Mouse (Mus musculus) testis, adult 2 months (tissue): ENCODE measurements around the gene Cacna2d1. TPM values are rescaled to one million over a fixed set of nuclear protein-coding genes. Genes with fewer than 3 reads are reported as not detected.

Experiments
- H3K27ac ChIP-seq: fragments of 200-500 bp; 2 replicates; pipeline ENCODE4 v1.5.1; 2012; ENCODE audit warnings: low read depth, low read length; ENCODE audit not compliant: control insufficient read depth, insufficient read depth
- H3K27me3 ChIP-seq: fragments of 200-500 bp; 2 replicates; pipeline ENCODE4 v1.6.1; 2012; ENCODE audit warnings: mild to moderate bottlenecking, low read length, moderate library complexity; ENCODE audit not compliant: control insufficient read depth, insufficient read depth
- H3K36me3 ChIP-seq: fragments of 200-500 bp; 2 replicates; pipeline ENCODE4 v1.6.1; 2012; ENCODE audit warnings: mild to moderate bottlenecking, low read length; ENCODE audit not compliant: control insufficient read depth, insufficient read depth
- H3K4me1 ChIP-seq: fragments of 200-500 bp; 2 replicates; pipeline ENCODE4 v1.6.1; 2012; ENCODE audit warnings: low read length; ENCODE audit not compliant: control insufficient read depth, insufficient read depth
- H3K4me3 ChIP-seq: fragments of 200-500 bp; 2 replicates; pipeline ENCODE4 v1.5.1; 2012; ENCODE audit warnings: low read depth, mild to moderate bottlenecking, low read length, moderate library complexity, mixed read lengths; ENCODE audit not compliant: control insufficient read depth
- CTCF ChIP-seq: fragments of 200-500 bp; IDR thresholded peaks from 2 replicates; pipeline ENCODE4 v1.5.1; 2012; ENCODE audit warnings: low read depth, mild to moderate bottlenecking, inconsistent platforms, low read length, moderate library complexity; ENCODE audit not compliant: control insufficient read depth, insufficient read depth, insufficient replicate concordance
- POLR2A ChIP-seq: fragments of 200-500 bp; IDR thresholded peaks from 2 replicates; pipeline ENCODE4 v1.6.1; 2012; ENCODE audit warnings: low read depth, mild to moderate bottlenecking, inconsistent platforms, low read length, moderate library complexity; ENCODE audit not compliant: control insufficient read depth
- polyA plus RNA-seq: library from polyadenylated mRNA; depleted of rRNA; stranded (reverse); fragments of >200 nt; gene quantifications from 2 replicates; pipeline ENCODE4 v1.2.3, GENCODE M21; 2012

Cacna2d1 gene
- polyA plus RNA-seq, 1 experiment: 1.5 TPM

DNA sequence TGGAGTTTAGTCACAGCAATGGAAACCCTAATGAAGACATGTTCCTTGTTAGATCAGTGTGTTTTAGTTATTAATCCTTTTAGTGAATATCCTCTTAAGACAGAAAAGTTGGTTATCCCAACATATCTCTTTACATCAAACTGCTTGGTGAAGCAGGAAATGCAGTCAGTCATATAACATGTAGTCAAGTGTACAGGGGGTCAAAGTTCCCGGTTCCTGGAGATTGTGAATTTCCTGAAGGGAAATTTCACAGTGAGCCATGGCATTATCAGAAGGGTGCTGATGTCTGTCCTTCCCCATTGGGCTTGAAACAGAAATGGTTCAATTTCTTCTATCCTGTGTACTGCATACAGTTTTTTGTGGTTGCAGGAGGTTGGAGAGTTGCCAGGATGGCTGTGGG lies 25.3 kb downstream of the Cacna2d1 start:
- TF ChIP-seq POLR2A (no peak), CTCF (no peak)
- H3K27me3 ChIP-seq: no peaks in the 10 kb centered on the region
- no peak overlapping the region for H3K27ac ChIP-seq
- H3K4me1 ChIP-seq: no peaks in the 10 kb centered on the region
- H3K4me3 ChIP-seq: no peak overlapping the region
- H3K36me3 ChIP-seq: no peaks in the 10 kb centered on the region

DNA sequence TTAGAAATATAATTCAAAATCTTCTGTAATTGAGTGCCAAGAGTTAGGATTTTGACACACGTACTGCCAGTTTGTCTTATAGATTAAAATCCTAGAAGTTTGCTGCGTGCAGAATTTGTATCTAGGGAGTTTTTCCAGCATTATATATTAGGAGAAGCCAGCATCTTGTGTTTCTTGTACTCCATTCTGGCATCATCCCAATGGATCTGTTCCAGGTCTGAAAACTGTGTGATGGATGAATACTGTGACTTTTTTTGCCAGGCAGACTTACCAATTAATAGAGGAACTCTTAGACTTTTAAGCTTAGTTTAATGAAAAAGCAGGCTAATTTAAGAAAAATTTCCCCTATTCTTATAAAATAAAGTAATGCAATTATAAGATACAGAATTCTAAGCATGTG lies 27.4 kb downstream of the Cacna2d1 start:
- TF ChIP-seq CTCF (no peak), POLR2A (no peak)

DNA sequence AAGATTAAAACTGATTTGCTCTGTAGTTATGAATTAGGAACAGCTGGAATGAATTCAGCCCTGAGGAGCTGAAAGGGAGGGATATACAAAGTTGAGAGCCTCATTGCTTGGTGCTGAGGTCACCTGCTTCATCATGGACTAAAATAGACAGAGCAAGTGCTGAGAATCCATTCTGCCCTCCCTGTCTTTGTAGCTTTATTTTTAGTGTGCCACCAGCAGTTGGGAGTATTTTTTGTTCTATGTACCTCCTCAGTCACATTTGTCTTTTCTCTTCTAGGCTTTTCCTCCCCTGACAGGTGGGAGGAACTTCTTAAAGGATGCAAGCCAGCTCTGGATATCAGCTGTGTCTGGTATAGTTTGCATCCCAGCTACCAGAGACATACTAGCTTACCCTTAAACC lies 32.4 kb downstream of the Cacna2d1 start:
- H3K36me3 ChIP-seq: no peaks in the 10 kb centered on the region
- no peak overlapping the region for H3K27ac ChIP-seq
- no peak overlapping the region for H3K4me3 ChIP-seq
- TF ChIP-seq POLR2A (no peak), CTCF (no peak)
- H3K27me3 ChIP-seq: no peaks in the 10 kb centered on the region
- no peaks in the 10 kb centered on the region for H3K4me1 ChIP-seq

More for the DNA sequence above, 27.4 kb downstream of the Cacna2d1 start:
- Histone ChIP-seq H3K27ac (no peak overlapping the region), H3K36me3 (no peaks in the 10 kb centered on the region), H3K4me1 (no peaks in the 10 kb centered on the region), H3K27me3 (no peaks in the 10 kb centered on the region), H3K4me3 (no peak overlapping the region)

DNA sequence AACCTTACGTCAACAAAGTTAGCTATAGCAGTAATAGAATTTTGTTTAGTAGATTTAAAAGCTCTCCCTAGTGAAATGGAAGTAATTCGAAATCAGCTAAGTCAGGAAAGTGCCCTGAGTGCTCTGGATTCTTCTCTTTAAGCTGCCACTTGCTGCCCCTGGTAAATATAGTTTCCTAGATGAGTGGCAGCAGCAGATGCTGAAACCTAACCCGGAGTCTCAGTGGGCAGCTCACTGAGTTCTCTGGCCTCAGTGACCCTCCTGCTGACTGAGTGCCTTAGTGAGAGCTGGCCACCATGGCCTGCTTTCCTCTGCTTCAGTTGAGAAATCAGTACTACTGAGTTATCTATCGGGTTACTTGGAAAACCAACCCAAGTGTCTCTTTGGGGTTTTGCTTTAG lies 37.3 kb downstream of the Cacna2d1 start:
- Histone ChIP-seq H3K27ac (no peak overlapping the region), H3K27me3 (no peaks in the 10 kb centered on the region), H3K36me3 (no peaks in the 10 kb centered on the region), H3K4me1 (no peaks in the 10 kb centered on the region), H3K4me3 (no peak overlapping the region)
- TF ChIP-seq POLR2A (no peak), CTCF (no peak)

DNA sequence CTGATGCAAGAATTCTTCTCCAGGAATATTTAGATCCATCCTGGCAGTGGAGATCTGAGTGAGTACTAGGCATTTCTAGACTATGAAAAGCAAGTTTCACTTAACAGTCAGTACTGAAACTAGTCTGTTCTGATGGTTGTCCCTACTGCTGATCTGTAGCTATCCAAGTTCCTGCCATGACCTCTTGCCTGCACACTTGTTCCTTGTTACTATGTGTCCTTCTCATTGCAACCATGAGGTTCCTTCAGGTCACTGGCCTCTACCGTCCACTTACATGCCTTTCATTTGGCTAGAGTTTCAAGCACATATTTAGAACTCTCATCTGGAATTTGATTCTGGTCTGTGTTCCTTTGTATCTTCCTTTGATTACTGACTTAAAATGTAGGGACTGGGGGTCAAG lies 37.9 kb downstream of the Cacna2d1 start:
- no peak overlapping the region for H3K27ac ChIP-seq
- no peaks in the 10 kb centered on the region for H3K4me1 ChIP-seq
- H3K4me3 ChIP-seq: no peak overlapping the region
- no peaks in the 10 kb centered on the region for H3K36me3 ChIP-seq
- no peaks in the 10 kb centered on the region for H3K27me3 ChIP-seq
- TF ChIP-seq POLR2A (no peak), CTCF (no peak)

DNA sequence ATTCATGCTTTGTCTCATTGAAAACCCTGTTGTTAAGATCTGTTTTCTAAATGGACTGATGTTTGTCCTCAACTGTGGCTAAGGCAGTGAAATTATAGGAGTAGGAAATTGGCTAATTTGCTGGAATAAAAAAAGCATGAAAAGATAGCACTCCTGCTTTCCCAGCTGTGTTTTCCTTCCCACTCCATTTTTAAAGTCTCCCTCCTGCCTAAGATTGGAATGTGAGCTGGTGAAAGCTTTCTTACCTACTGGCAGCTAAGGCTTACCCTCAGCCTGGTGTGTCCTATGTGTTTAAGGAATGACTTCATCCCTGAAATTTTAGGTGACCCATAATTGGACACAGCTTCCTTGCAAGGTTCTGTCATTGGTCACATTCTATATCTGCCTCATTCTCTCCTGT lies 40.2 kb downstream of the Cacna2d1 start:
- Histone ChIP-seq H3K36me3 (no peaks in the 10 kb centered on the region), H3K27me3 (no peaks in the 10 kb centered on the region)
- no peak for TF ChIP-seq POLR2A
- TF ChIP-seq CTCF: no peak

DNA sequence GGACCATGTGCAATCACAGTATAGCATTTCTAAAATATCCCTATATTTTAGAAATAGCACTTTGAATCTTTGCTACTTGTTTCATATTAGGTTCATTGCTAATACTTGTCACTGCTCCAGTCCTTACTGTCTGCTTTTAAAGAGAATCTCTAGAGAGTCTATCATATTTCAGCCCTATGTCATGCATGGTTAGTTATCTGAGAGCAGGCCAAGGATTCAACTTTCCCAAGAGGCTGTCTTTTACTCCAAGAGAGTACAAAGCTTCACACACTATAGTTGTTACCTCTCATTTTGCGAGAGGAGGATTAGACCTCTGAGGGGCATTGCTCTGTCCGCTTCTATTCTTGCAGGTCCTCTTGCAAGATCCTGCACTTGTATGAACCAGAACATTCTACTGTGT lies 44.7 kb downstream of the Cacna2d1 start:
- Histone ChIP-seq H3K4me3 (no peak overlapping the region), H3K4me1 (no peaks in the 10 kb centered on the region), H3K36me3 (no peaks in the 10 kb centered on the region), H3K27ac (no peak overlapping the region), H3K27me3 (no peaks in the 10 kb centered on the region)
- TF ChIP-seq CTCF (no peak), POLR2A (no peak)

More for the DNA sequence above, 40.2 kb downstream of the Cacna2d1 start:
- Histone ChIP-seq H3K4me3 (no peak overlapping the region), H3K4me1 (no peaks in the 10 kb centered on the region), H3K27ac (no peak overlapping the region)

DNA sequence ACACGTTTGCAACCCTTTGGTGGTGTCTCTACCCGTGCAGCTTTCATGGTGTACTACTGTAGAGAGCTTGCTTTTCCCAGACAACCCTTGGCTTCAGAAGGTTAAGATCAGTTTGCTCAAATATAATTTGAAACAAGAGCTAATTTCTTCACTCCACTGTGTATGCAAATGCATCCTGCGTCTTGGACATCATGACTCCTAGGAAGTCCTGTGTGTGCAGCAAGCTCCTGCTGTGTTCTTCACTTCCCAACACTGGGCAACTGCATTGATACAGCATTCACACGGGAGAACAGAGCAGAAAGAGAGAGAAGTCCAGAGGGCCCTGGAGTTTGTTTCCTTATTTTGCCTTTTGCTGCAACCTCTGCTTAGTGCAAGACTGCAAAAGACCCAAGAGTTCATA lies 48.1 kb downstream of the Cacna2d1 start:
- Histone ChIP-seq H3K4me3 (no peak overlapping the region), H3K27me3 (no peaks in the 10 kb centered on the region), H3K27ac (no peak overlapping the region), H3K4me1 (no peaks in the 10 kb centered on the region), H3K36me3 (no peaks in the 10 kb centered on the region)
- TF ChIP-seq CTCF: no peak
- TF ChIP-seq POLR2A: no peak
